Mouse (Mus musculus): ENCODE data around the gene Gm21970. TPM values are rescaled to one million over a fixed set of nuclear protein-coding genes. Genes with fewer than 3 reads are reported as not detected.
A peak's percentile ranks its signal among the peaks of the same experiment; 100 is the strongest.

The Gm21970 gene
- polyA plus RNA-seq, 1 experiment from 2014 or later = not detected

GRCm38 (mm10) chr16:91444847-91445246 is 53.3 kb downstream of the Gm21970 start:
- Histone ChIP-seq H3K27me3 (replicated peaks; ENCODE audit: control insufficient read depth, insufficient read depth, low read length) (no peaks in the 10 kb centered on the region), H3K4me2 (no peak overlapping the region), H3K4me3 (ENCODE audit: low read depth, low read length) (no peak overlapping the region), H3K9me3 (ENCODE audit: control insufficient read depth, low read length) (no peaks in the 10 kb centered on the region), H3K4me1 (replicated peaks; ENCODE audit: control insufficient read depth, insufficient read depth, low read length) (peaks cover 53% of the 10 kb centered on the region), H3K27ac (ENCODE audit: low read depth, low read length) (no peak overlapping the region), H3K36me3 (ENCODE audit: control insufficient read depth, insufficient read depth, low read length) (no peaks in the 10 kb centered on the region), H3K9ac (ENCODE audit: low read depth, low read length) (no peak overlapping the region)
- DNase-seq (ENCODE audit: low spot score) = no peak
- 82% methylated on average over 4 of the region's 4 CpGs for WGBS
- no peak for ATAC-seq (replicated peaks; ENCODE audit: low FRiP score)

- WGBS = 71% methylated on average over 5 of the region's 5 CpGs
- H3K27ac ChIP-seq (ENCODE audit: low read depth, low read length) = no peak overlapping the region
- peaks cover 57% of the 10 kb centered on the region for H3K4me1 ChIP-seq (replicated peaks; ENCODE audit: control insufficient read depth, insufficient read depth, low read length)
Observed at GRCm38 (mm10) chr16:91445566-91445965, 54.0 kb downstream of the Gm21970 start.

GRCm38 (mm10) chr16:91446778-91447511 is 55.4 kb downstream of the Gm21970 start:
- 0 out of 2 replicates have a peak overlapping the region, but pooled peaks have one; percentile 41 for H3K4me2 ChIP-seq
- DNase-seq (ENCODE audit: low spot score) (no peak), ATAC-seq (replicated peaks; ENCODE audit: low FRiP score) (0 out of 2 replicates have a peak, but pooled peaks have one; percentile 3)
- H3K9me3 ChIP-seq (ENCODE audit: control insufficient read depth, low read length) = no peaks in the 10 kb centered on the region
- H3K27ac ChIP-seq (ENCODE audit: low read depth, low read length) = peak overlapping the region; percentile 79
- H3K4me3 ChIP-seq (ENCODE audit: low read depth, low read length) = no peak overlapping the region
- peak overlapping the region; percentile 56; the same call in 1 of the 2 replicates for H3K9ac ChIP-seq (ENCODE audit: low read depth, low read length)
- no peaks in the 10 kb centered on the region for H3K27me3 ChIP-seq (replicated peaks; ENCODE audit: control insufficient read depth, insufficient read depth, low read length)
- WGBS = 62% methylated on average over 8 of the region's 8 CpGs
- peaks cover 47% of the 10 kb centered on the region for H3K4me1 ChIP-seq (replicated peaks; ENCODE audit: control insufficient read depth, insufficient read depth, low read length)
- H3K36me3 ChIP-seq (ENCODE audit: control insufficient read depth, insufficient read depth, low read length) = no peaks in the 10 kb centered on the region

More at GRCm38 (mm10) chr16:91445566-91445965, 54.0 kb downstream of the Gm21970 start:
- Histone ChIP-seq H3K9ac (ENCODE audit: low read depth, low read length) (no peak overlapping the region), H3K4me3 (ENCODE audit: low read depth, low read length) (no peak overlapping the region), H3K4me2 (no peak overlapping the region), H3K9me3 (ENCODE audit: control insufficient read depth, low read length) (no peaks in the 10 kb centered on the region), H3K36me3 (ENCODE audit: control insufficient read depth, insufficient read depth, low read length) (no peaks in the 10 kb centered on the region), H3K27me3 (replicated peaks; ENCODE audit: control insufficient read depth, insufficient read depth, low read length) (no peaks in the 10 kb centered on the region)
- DNase-seq (ENCODE audit: low spot score) (no peak), ATAC-seq (replicated peaks; ENCODE audit: low FRiP score) (no peak)

GRCm38 (mm10) chr16:91447512-91447900 is 56.0 kb downstream of the Gm21970 start:
- Histone ChIP-seq H3K9me3 (ENCODE audit: control insufficient read depth, low read length) (no peaks in the 10 kb centered on the region), H3K9ac (ENCODE audit: low read depth, low read length) (peak overlapping the region; percentile 56), H3K36me3 (ENCODE audit: control insufficient read depth, insufficient read depth, low read length) (no peaks in the 10 kb centered on the region), H3K4me2 (peak overlapping the region; percentile 41), H3K27me3 (replicated peaks; ENCODE audit: control insufficient read depth, insufficient read depth, low read length) (no peaks in the 10 kb centered on the region), H3K27ac (ENCODE audit: low read depth, low read length) (peak overlapping the region; percentile 79), H3K4me1 (replicated peaks; ENCODE audit: control insufficient read depth, insufficient read depth, low read length) (peaks cover 45% of the 10 kb centered on the region), H3K4me3 (ENCODE audit: low read depth, low read length) (no peak overlapping the region)
- DNase-seq (ENCODE audit: low spot score) = no peak
- ATAC-seq (replicated peaks; ENCODE audit: low FRiP score) = 0 out of 2 replicates have a peak, but pooled peaks have one; percentile 2
- WGBS = 91% methylated on average over 6 of the region's 6 CpGs

- Histone ChIP-seq H3K27ac (ENCODE audit: low read depth, low read length) (peak overlapping the region; percentile 79; the same call in 1 of the 2 replicates), H3K9me3 (ENCODE audit: control insufficient read depth, low read length) (no peaks in the 10 kb centered on the region), H3K27me3 (replicated peaks; ENCODE audit: control insufficient read depth, insufficient read depth, low read length) (no peaks in the 10 kb centered on the region), H3K9ac (ENCODE audit: low read depth, low read length) (peak overlapping the region; percentile 56), H3K4me1 (replicated peaks; ENCODE audit: control insufficient read depth, insufficient read depth, low read length) (peaks cover 39% of the 10 kb centered on the region), H3K36me3 (ENCODE audit: control insufficient read depth, insufficient read depth, low read length) (no peaks in the 10 kb centered on the region), H3K4me2 (peak overlapping the region; percentile 41), H3K4me3 (ENCODE audit: low read depth, low read length) (no peak overlapping the region)
- DNase-seq (ENCODE audit: low spot score) (no peak), ATAC-seq (replicated peaks; ENCODE audit: low FRiP score) (peak; percentile 85)
- 80% methylated on average over 5 of the region's 5 CpGs for WGBS
Observed at GRCm38 (mm10) chr16:91448088-91448487, 56.6 kb downstream of the Gm21970 start.

GRCm38 (mm10) chr16:91448895-91449294 is 57.4 kb downstream of the Gm21970 start:
- H3K27me3 ChIP-seq (replicated peaks; ENCODE audit: control insufficient read depth, insufficient read depth, low read length) = no peaks in the 10 kb centered on the region
- no peaks in the 10 kb centered on the region for H3K36me3 ChIP-seq (ENCODE audit: control insufficient read depth, insufficient read depth, low read length)
- no peak overlapping the region for H3K4me3 ChIP-seq (ENCODE audit: low read depth, low read length)
- ATAC-seq (replicated peaks; ENCODE audit: low FRiP score) (peak; percentile 48), DNase-seq (ENCODE audit: low spot score) (no peak)
- H3K4me2 ChIP-seq = no peak overlapping the region
- 64% methylated on average over 7 of the region's 7 CpGs for WGBS
- H3K9ac ChIP-seq (ENCODE audit: low read depth, low read length) = 0 out of 2 replicates have a peak overlapping the region, but pooled peaks have one; percentile 25
- no peaks in the 10 kb centered on the region for H3K9me3 ChIP-seq (ENCODE audit: control insufficient read depth, low read length)
- peaks cover 36% of the 10 kb centered on the region for H3K4me1 ChIP-seq (replicated peaks; ENCODE audit: control insufficient read depth, insufficient read depth, low read length)
- H3K27ac ChIP-seq (ENCODE audit: low read depth, low read length) = peak overlapping the region; percentile 79; the same call in 1 of the 2 replicates

GRCm38 (mm10) chr16:91450137-91451064 is 58.9 kb downstream of the Gm21970 start:
- Histone ChIP-seq H3K9me3 (ENCODE audit: control insufficient read depth, low read length) (no peaks in the 10 kb centered on the region), H3K36me3 (ENCODE audit: control insufficient read depth, insufficient read depth, low read length) (no peaks in the 10 kb centered on the region), H3K4me1 (replicated peaks; ENCODE audit: control insufficient read depth, insufficient read depth, low read length) (peaks cover 36% of the 10 kb centered on the region), H3K27ac (ENCODE audit: low read depth, low read length) (no peak overlapping the region), H3K9ac (ENCODE audit: low read depth, low read length) (no peak overlapping the region), H3K4me2 (no peak overlapping the region), H3K4me3 (ENCODE audit: low read depth, low read length) (no peak overlapping the region), H3K27me3 (replicated peaks; ENCODE audit: control insufficient read depth, insufficient read depth, low read length) (no peaks in the 10 kb centered on the region)
- ATAC-seq (replicated peaks; ENCODE audit: low FRiP score) = no peak
- 78% methylated on average over 12 of the region's 12 CpGs for WGBS
- no peak for DNase-seq (ENCODE audit: low spot score)

- no peak for DNase-seq (ENCODE audit: low spot score)
- no peak overlapping the region for H3K4me2 ChIP-seq
- no peak for ATAC-seq (replicated peaks; ENCODE audit: low FRiP score)
- H3K4me1 ChIP-seq (replicated peaks; ENCODE audit: control insufficient read depth, insufficient read depth, low read length) = peaks cover 32% of the 10 kb centered on the region
- no peaks in the 10 kb centered on the region for H3K36me3 ChIP-seq (ENCODE audit: control insufficient read depth, insufficient read depth, low read length)
- H3K27ac ChIP-seq (ENCODE audit: low read depth, low read length) = no peak overlapping the region
- WGBS = 51% methylated on average over 2 of the region's 2 CpGs
- H3K27me3 ChIP-seq (replicated peaks; ENCODE audit: control insufficient read depth, insufficient read depth, low read length) = no peaks in the 10 kb centered on the region
- no peak overlapping the region for H3K9ac ChIP-seq (ENCODE audit: low read depth, low read length)
- H3K4me3 ChIP-seq (ENCODE audit: low read depth, low read length) = no peak overlapping the region
- H3K9me3 ChIP-seq (ENCODE audit: control insufficient read depth, low read length) = no peaks in the 10 kb centered on the region
Observed at GRCm38 (mm10) chr16:91451949-91452348, 60.4 kb downstream of the Gm21970 start.

Data from liver, embryonic 11.5 days (tissue).